Mouse (Mus musculus): ENCODE data around the gene B3galt2. TPM values are rescaled to one million over a fixed set of nuclear protein-coding genes. Genes with fewer than 3 reads are reported as not detected.

B3galt2 gene
- total RNA-seq, 4 experiments from 2014 or later = 2.3 to 5.8 (median 3.8) TPM

DNA sequence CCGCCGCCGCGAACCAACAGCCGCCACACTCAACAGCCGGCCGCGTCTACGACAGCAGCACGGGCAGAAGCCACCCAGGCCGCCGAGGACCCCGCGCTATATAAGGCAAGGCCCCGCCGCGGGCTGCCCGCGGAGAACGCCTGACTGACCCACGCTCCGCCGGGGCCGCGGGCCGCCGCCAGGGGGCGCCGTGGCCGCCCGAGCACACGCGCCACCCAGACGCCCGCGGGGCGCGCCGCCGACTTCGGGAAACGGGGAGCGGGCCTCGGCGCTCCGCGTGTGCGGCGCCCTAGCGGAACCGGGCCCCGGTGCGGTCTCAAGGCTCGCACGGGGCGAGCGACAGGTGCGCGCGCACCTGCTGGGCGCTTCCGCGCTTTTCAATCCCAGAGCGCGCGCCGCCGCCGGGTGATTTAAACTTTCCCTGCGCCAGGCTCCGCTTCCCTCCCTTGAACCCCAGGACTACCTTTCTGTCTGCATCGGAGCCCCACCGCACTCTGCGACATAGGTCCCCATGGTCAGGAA lies 62.3 kb downstream of the B3galt2 start, which contains the start of gene Cdc73:
TSS of gene Cdc73 (minus strand) at position 153 of the 522 bp plus-strand sequence.
- peak; percentile 88 for DNase-seq (ENCODE audit: low spot score)

Other genes with a start within 250 kb of the B3galt2 start
- gene Cdc73, start 62.2 kb downstream of the B3galt2 start, total RNA-seq (2022) = 10 to 100 TPM; 55.9 to 58.2 (median 58.0) TPM
- 10 to 100 TPM; 69.9 to 83.4 (median 76.8) TPM for gene Glrx2, start 75.7 kb downstream of the B3galt2 start, total RNA-seq (2022)
- gene Trove2, start 136.4 kb downstream of the B3galt2 start, total RNA-seq (2022) = 1 to 10 TPM; 9.0 to 9.5 (median 9.2) TPM
- gene Uchl5, start 136.6 kb downstream of the B3galt2 start, total RNA-seq (2022) = 10 to 100 TPM; 15.6 to 21.7 (median 18.2) TPM

Measured in heart, adult 8-10 months (tissue).